Mouse (Mus musculus) heart, postnatal 10 days (tissue): ENCODE results near the gene Rae1. TPM values are rescaled to one million over a fixed set of nuclear protein-coding genes. Genes with fewer than 3 reads are reported as not detected.

Experiments used
- DNase-seq, 2 experiments: peaks; one replicate each; pipeline ENCODE4 v3.0.0; 2021
- intact Hi-C: fragments of 180-260 bp; cut with DNase I; formaldehyde crosslinking; loops from one replicate; pipeline ENCODE4 v1.15.1; 2025
- total RNA-seq, 2 experiments: library from RNA; stranded (reverse); gene quantifications; 2 replicates each; pipeline ENCODE4 v1.2.3; 2021

Gene Rae1
- total RNA-seq = 10 to 100 TPM; 37.7 to 42.8 TPM

DNA sequence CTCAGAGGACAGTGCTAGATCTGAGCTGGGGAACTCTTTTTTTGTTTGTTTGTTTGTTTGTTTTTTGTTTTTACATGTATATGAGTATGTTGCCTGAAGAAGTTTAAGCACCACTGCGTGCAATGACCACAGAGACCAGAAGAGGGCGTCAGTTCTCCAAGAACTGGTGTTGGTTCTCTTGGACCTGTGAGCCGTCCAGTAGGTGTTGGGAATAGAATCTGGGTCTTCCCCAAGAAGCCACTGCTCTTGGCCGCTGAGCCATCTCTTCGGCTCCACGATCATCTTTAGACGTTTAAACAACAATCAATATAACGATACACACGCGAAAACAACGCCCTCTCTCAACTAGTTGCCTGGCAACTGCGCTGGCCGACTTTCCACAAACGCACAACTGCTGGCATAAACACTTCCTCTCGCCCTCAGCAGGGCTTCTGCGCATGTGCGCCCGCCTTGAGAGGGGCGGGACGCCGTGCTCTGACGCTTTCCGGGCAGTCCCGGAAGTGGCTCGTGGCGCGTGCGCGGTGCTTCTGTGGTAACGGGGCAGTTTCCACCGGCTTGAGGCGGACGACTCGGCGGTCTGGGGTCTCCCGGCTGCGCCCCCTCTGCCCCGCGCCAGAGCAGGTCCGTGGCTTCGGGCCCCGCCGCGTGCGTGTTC lies at the start of gene Rae1:
TSS of gene Rae1 (plus strand) at position 488 of the 655 bp plus-strand sequence.
- peak; percentile 99 to 100 for DNase-seq
- intact Hi-C loops = loop anchor here (1.0 to 10.0 kb wide), 5 partner anchors 19 to 625 kb away; partner anchors contain the start of genes Aurka, Cstf1 and Tfap2c

DNA sequence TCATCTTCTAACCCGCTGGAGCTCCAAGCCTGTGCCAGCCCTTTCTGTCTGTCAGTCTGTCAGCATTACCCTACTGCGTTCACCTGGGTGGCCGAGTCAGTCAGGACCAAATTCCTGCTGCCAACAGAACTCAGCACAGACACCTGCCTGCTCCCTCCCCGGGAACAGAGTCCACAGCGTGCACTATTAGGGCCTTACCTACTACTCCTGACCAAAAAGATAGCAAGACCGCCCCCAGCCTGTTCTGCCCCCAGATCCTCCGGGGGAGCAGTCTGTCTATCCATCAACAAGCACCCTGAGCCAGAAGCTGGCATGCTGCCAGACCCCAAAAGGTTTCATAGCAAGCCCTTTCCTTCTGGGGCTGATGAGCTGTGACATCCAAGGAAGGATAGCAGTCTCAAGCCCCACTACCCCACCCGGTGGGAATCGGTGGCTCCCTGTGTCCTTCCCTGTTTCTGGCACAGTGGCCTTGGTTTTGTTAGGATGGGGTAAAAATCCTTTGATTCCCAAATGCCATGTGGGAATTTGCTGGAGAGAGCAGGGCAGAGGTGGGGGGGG lies 49.7 kb upstream of the Rae1 start:
- no peak for DNase-seq
- intact Hi-C loops = no loop called here

DNA sequence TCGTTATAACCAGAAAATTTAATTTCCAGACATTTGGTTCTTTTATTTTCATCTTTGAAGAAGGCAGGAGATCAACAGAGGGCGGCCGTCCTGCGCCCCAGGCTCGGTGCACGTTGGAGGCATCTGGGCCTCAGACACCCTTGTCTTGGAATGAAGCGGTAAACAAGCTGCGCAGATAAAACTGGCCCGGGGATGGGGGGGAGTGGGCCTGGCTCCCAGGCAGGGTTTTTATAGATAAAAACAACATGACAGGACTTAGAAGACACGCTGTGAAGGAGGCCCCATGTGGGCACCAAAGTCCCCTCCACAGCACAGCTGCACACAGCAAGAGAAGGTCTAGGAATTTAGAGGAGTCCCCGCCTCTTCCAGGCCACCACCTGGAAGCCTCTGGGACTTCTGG lies 49.2 kb upstream of the Rae1 start:
- intact Hi-C loops = no loop called here

GRCm38 (mm10) chr2:172951976-172952375 lies 47.9 kb upstream of the Rae1 start:
- intact Hi-C loops = no loop called here
- no peak for DNase-seq

More for the DNA sequence above, 49.2 kb upstream of the Rae1 start:
- DNase-seq = no peak

- intact Hi-C loops = no loop called here
- no peak for DNase-seq
These were observed 41.3 kb upstream of the Rae1 start for GRCm38 (mm10) chr2:172958579-172958978.

- intact Hi-C loops = no loop called here
These were observed 40.7 kb upstream of the Rae1 start for GRCm38 (mm10) chr2:172959006-172959768.

DNA sequence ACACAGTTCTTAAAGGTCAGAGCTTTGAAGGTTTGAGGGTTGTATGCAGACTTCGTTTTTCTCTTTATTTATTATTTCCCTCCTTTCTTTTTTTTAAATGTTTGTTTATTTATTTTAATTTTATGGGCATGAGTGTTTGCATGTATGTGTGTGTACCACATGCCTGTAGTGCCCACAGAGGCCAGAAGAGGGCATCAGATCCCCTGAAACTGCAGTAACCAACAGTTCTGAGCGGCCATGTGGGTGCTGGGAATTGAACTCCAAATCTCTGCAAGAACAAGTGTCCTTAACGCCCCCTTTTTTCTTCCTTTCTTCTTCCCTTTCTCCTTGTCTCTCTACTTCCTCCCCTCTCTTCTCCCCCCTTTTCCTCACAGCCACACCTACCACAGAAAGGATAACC lies 39.6 kb upstream of the Rae1 start:
- DNase-seq = no peak
- intact Hi-C loops = no loop called here

More at GRCm38 (mm10) chr2:172959006-172959768, 40.7 kb upstream of the Rae1 start:
- DNase-seq = no peak

- intact Hi-C loops = no loop called here
- DNase-seq = no peak
These were observed 38.7 kb upstream of the Rae1 start for GRCm38 (mm10) chr2:172961211-172961610.

- no peak for DNase-seq
- intact Hi-C loops = no loop called here
These were observed 34.7 kb upstream of the Rae1 start for GRCm38 (mm10) chr2:172965249-172965648.

DNA sequence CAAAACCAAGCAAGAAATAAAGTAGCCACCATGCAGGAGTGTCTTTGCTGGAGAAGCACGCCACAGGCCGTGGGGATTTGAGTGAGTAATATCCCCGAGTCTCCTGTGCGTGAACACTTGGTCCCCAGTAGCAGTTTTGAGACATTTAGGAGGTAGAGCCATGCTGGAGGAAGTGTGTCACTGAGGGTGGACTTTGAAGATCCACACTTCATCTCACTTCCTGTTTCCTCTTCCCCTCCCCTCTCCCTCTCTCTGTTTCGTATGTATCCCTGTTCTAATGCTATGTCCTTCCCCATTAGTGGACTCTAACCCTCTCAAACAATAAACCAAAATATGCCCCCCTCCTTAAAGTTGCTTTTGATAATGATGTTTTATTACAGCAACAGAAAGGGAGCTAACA lies 33.4 kb upstream of the Rae1 start:
- intact Hi-C loops = no loop called here
- no peak for DNase-seq

- DNase-seq = no peak
- intact Hi-C loops = no loop called here
These were observed 28.1 kb upstream of the Rae1 start for GRCm38 (mm10) chr2:172971865-172972264.

GRCm38 (mm10) chr2:172973806-172974565 lies 25.9 kb upstream of the Rae1 start:
- intact Hi-C loops = no loop called here
- DNase-seq = peak; percentile 26

- intact Hi-C loops = no loop called here
- peak in 1 of 2 experiments; percentile 22 for DNase-seq
These were observed 25.2 kb upstream of the Rae1 start for GRCm38 (mm10) chr2:172974701-172975100.

DNA sequence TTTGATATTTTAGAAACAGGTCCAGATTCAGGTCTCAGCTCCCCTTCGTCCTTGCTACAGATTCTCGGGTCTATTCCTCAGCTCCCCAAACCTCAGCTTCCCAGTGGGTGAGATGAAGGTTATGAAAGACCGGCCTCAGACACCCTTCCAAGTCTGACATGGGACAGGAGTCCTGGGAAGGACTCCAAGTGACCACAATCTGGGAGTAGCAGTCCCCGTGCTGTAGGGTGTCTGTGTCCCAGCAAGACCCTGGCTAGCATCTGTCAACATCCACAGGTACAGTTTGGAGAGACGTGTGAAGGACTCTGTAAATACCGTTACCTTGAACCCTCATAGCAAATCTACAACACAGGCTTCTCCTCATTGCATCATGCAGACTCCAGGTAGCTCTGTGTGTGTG lies 24.8 kb upstream of the Rae1 start:
- intact Hi-C loops = no loop called here
- DNase-seq = peak; percentile 35 to 42

DNA sequence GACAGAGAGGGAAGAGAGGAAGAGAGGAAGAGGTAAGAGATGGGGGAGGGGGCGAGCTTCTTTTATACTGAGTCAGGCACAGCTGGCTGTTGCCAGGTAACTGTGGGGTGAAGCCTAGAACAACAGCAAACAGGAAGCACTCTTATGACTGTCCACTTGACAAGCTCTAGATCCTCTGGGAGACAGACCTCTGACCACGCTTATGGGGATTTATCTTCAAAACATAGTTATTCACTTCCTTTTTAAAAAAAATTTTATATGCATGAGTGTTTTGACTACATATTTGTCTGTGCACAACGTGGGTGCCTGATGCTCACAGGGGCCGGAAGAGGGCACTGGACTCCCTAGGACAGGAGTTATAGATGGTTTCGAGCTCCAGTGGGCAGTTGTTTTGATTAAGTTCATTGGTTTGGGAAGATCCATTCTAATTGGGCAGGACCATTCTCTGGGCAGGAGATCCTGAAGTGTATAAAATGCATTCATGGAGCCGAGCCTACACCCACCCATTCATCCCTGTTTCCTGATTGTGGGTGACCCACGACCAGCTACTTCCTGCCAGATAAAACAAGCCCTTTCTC lies 23.2 kb upstream of the Rae1 start:
- peak in 1 of 2 experiments; percentile 19 for DNase-seq
- intact Hi-C loops = no loop called here

GRCm38 (mm10) chr2:172977409-172978130 lies 22.3 kb upstream of the Rae1 start, which contains the start of gene Spo11:
TSS of gene Spo11 (plus strand) at chr2:172977700.
- peak in 1 of 2 experiments; percentile 9 for DNase-seq
- intact Hi-C loops = no loop called here

- peak in 1 of 2 experiments; percentile 13 for DNase-seq
- intact Hi-C loops = no loop called here
These were observed 21.7 kb upstream of the Rae1 start for GRCm38 (mm10) chr2:172978131-172978633.

- no peak for DNase-seq
- intact Hi-C loops = no loop called here
These were observed 20.1 kb upstream of the Rae1 start for GRCm38 (mm10) chr2:172979666-172980345.
